Mouse (Mus musculus) embryonic facial prominence, embryonic 13.5 days (tissue): ENCODE results near the gene Enox1. TPM values are rescaled to one million over a fixed set of nuclear protein-coding genes. Genes with fewer than 3 reads are reported as not detected.
A peak's percentile ranks its signal among the peaks of the same experiment; 100 is the strongest.
"Not testable (repeated sequence)": the region's sequence is repeated elsewhere in the genome, so short reads cannot be mapped to it uniquely, and the experiment has no call there.

Experiments
- ATAC-seq: fragments of 200-750 bp; cut with Nextera tagmentation; 2 replicates; pipeline ENCODE4 v1.8.0; 2017; ENCODE audit warnings: low read depth; ENCODE audit not compliant: insufficient number of reproducible peaks, insufficient read depth, low FRiP score, low TSS enrichment
- H3K27ac ChIP-seq: fragments of 300-500 bp; sonication (generic); 2 replicates; pipeline ENCODE4 v1.5.1; 2015; ENCODE audit warnings: moderate library complexity, mild to moderate bottlenecking, inconsistent platforms
- H3K27me3 ChIP-seq: fragments of 300-500 bp; sonication (generic); 2 replicates; pipeline ENCODE4 v1.6.1; 2015; ENCODE audit warnings: mild to moderate bottlenecking, inconsistent platforms
- H3K36me3 ChIP-seq: fragments of 300-500 bp; sonication (generic); 2 replicates; pipeline ENCODE4 v1.6.1; 2015; ENCODE audit warnings: mild to moderate bottlenecking, inconsistent platforms
- H3K4me1 ChIP-seq: fragments of 300-500 bp; sonication (generic); 2 replicates; pipeline ENCODE4 v1.6.1; 2015; ENCODE audit warnings: inconsistent platforms
- H3K4me2 ChIP-seq: fragments of 300-500 bp; sonication (generic); 2 replicates; pipeline ENCODE4 v1.6.1; 2015; ENCODE audit warnings: moderate library complexity, mild to moderate bottlenecking, inconsistent platforms
- H3K4me3 ChIP-seq: fragments of 300-500 bp; sonication (generic); 2 replicates; pipeline ENCODE4 v1.5.1; 2015; ENCODE audit warnings: mild to moderate bottlenecking, inconsistent platforms
- H3K9ac ChIP-seq: fragments of 300-500 bp; sonication (generic); 2 replicates; pipeline ENCODE4 v1.6.1; 2015; ENCODE audit warnings: mild to moderate bottlenecking, inconsistent platforms
- H3K9me3 ChIP-seq: fragments of 300-500 bp; sonication (generic); 2 replicates; pipeline ENCODE4 v1.6.1; 2016; ENCODE audit warnings: inconsistent platforms
- WGBS: fragments of 180-500 bp; shearing (Covaris S2); methylation state at CpG from one replicate; pipeline ENCODE4 v1.1.7; 2015; ENCODE audit warnings: mixed read lengths; 5-methylcytosine and 5-hydroxymethylcytosine counted together
- polyA plus RNA-seq: library from polyadenylated mRNA; unstranded; fragments of >200 nt; fragmentation: Nextera tagmentation; extraction: Ambion mirVana; gene quantifications from 2 replicates; pipeline ENCODE4 v1.2.1, GENCODE M21; 2015

Gene Enox1
- 19.6 and 19.8 TPM in 2 replicates for polyA plus RNA-seq

GRCm38 (mm10) chr14:77156222-77156910 lies at the start of gene Enox1:
Enox1 (plus strand) TSS chr14:77156763.
- Histone ChIP-seq H3K9me3 (no peaks in the 10 kb centered on the region), H3K36me3 (no peaks in the 10 kb centered on the region), H3K4me1 (peaks cover 32% of the 10 kb centered on the region), H3K27me3 (peaks cover 20% of the 10 kb centered on the region), H3K4me2 (peak within 1 kb of the TSS; percentile 98), H3K9ac (peak within 1 kb of the TSS; percentile 82), H3K4me3 (peak within 1 kb of the TSS; percentile 84), H3K27ac (peak within 1 kb of the TSS; percentile 82)
- ATAC-seq: peak; percentile 77
- under 1% methylated on average over 72 of the region's 73 CpGs for WGBS

DNA sequence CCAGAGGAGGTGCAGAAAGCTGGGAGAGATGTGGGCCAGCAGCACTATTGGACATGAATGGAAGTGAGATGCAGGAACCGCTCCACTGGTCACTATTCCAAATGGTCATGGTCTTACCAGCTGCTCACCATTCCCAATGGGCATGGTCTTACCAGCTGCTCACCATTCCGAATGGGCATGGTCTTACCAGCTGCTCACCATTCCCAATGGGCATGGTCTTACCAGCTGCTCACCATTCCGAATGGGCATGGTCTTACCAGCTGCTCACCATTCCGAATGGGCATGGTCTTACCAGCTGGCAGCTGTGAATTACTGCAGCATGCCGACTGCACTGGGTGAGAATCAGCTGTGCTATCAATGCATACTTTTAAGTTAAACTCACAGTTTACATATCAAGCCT lies 45.9 kb upstream of the Enox1 start:
- H3K9me3 ChIP-seq, ATAC-seq, H3K27me3 ChIP-seq, H3K4me1 ChIP-seq, H3K36me3 ChIP-seq, H3K4me3 ChIP-seq, H3K9ac ChIP-seq, H3K27ac ChIP-seq, H3K4me2 ChIP-seq: not testable (repeated sequence)
- 87% methylated on average over 5 of the region's 5 CpGs for WGBS

GRCm38 (mm10) chr14:77130612-77131011 lies 26.0 kb upstream of the Enox1 start:
- Histone ChIP-seq H3K27ac (no peak overlapping the region), H3K9me3 (no peaks in the 10 kb centered on the region), H3K9ac (no peak overlapping the region), H3K27me3 (no peaks in the 10 kb centered on the region), H3K36me3 (no peaks in the 10 kb centered on the region), H3K4me1 (no peaks in the 10 kb centered on the region), H3K4me3 (no peak overlapping the region), H3K4me2 (no peak overlapping the region)
- WGBS: 89% methylated on average over 5 of the region's 5 CpGs
- no peak for ATAC-seq

- no peak overlapping the region for H3K4me2 ChIP-seq
- no peaks in the 10 kb centered on the region for H3K9me3 ChIP-seq
- H3K9ac ChIP-seq: no peak overlapping the region
- H3K4me3 ChIP-seq: no peak overlapping the region
- 0 out of 2 replicates have a peak, but pooled peaks cover 1% of the 10 kb centered on the region for H3K4me1 ChIP-seq
- H3K27me3 ChIP-seq: no peaks in the 10 kb centered on the region; the same call in 1 of the 2 replicates
- H3K36me3 ChIP-seq: no peaks in the 10 kb centered on the region
- ATAC-seq: no peak
- no peak overlapping the region for H3K27ac ChIP-seq
- 54% methylated on average over 6 of the region's 6 CpGs for WGBS
Observed at GRCm38 (mm10) chr14:77136936-77137335, 19.6 kb upstream of the Enox1 start.

GRCm38 (mm10) chr14:77141324-77142282 lies 15.0 kb upstream of the Enox1 start:
- H3K27ac ChIP-seq: no peak overlapping the region
- H3K4me2 ChIP-seq: 0 out of 2 replicates have a peak overlapping the region, but pooled peaks have one; percentile 16
- H3K27me3 ChIP-seq: no peaks in the 10 kb centered on the region; the same call in 1 of the 2 replicates
- no peaks in the 10 kb centered on the region for H3K9me3 ChIP-seq
- H3K9ac ChIP-seq: no peak overlapping the region
- H3K36me3 ChIP-seq: no peaks in the 10 kb centered on the region
- peak; percentile 72; the same call in 1 of the 2 replicates for ATAC-seq
- WGBS: 29% methylated on average over 17 of the region's 17 CpGs
- H3K4me1 ChIP-seq: 0 out of 2 replicates have a peak, but pooled peaks cover 3% of the 10 kb centered on the region
- H3K4me3 ChIP-seq: no peak overlapping the region

- 0 out of 2 replicates have a peak, but pooled peaks cover 3% of the 10 kb centered on the region for H3K4me1 ChIP-seq
- no peak overlapping the region for H3K9ac ChIP-seq
- no peaks in the 10 kb centered on the region for H3K9me3 ChIP-seq
- H3K4me2 ChIP-seq: no peak overlapping the region
- no peak overlapping the region for H3K4me3 ChIP-seq
- no peaks in the 10 kb centered on the region; the same call in 1 of the 2 replicates for H3K27me3 ChIP-seq
- no peak for ATAC-seq
- WGBS: 81% methylated on average over 4 of the region's 4 CpGs
- H3K36me3 ChIP-seq: no peaks in the 10 kb centered on the region
- H3K27ac ChIP-seq: no peak overlapping the region
Observed at GRCm38 (mm10) chr14:77145103-77145502, 11.5 kb upstream of the Enox1 start.

DNA sequence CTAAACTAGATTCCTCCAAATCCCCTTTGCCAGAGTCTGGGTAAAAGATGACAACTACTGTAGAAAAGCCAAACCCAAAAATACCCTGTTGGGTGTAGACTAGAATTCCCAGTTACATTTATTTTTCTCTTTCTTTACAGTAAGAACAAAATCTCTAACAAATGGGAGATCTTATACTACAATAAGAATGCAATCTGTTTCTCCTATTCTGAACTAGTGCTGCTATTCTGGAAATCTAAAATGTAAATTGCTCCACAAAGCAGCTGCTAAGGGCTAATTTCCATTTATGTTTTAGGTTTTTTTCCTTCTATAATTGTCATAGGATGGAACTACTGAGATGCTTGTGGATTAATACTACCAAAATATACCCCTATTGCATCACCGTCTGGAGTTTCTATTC lies 8.9 kb upstream of the Enox1 start:
- Histone ChIP-seq H3K36me3 (no peaks in the 10 kb centered on the region), H3K9ac (no peak overlapping the region), H3K27ac (no peak overlapping the region), H3K4me3 (no peak overlapping the region), H3K4me1 (peaks cover 4% of the 10 kb centered on the region; the same call in 1 of the 2 replicates), H3K4me2 (no peak overlapping the region), H3K9me3 (no peaks in the 10 kb centered on the region), H3K27me3 (no peaks in the 10 kb centered on the region)
- 91% methylated on average over 1 of the region's 1 CpGs for WGBS
- ATAC-seq: no peak

GRCm38 (mm10) chr14:77150556-77150955 lies 6.0 kb upstream of the Enox1 start:
- Histone ChIP-seq H3K27me3 (peaks cover 7% of the 10 kb centered on the region; the same call in 1 of the 2 replicates), H3K4me1 (peaks cover 19% of the 10 kb centered on the region), H3K9me3 (no peaks in the 10 kb centered on the region), H3K9ac (no peak overlapping the region), H3K36me3 (no peaks in the 10 kb centered on the region), H3K27ac (no peak overlapping the region), H3K4me3 (no peak overlapping the region), H3K4me2 (no peak overlapping the region)
- WGBS: 68% methylated on average over 6 of the region's 6 CpGs
- no peak for ATAC-seq

GRCm38 (mm10) chr14:77151431-77151830 lies 5.1 kb upstream of the Enox1 start:
- Histone ChIP-seq H3K4me3 (no peak overlapping the region), H3K9ac (no peak overlapping the region), H3K27me3 (peaks cover 9% of the 10 kb centered on the region; the same call in 1 of the 2 replicates), H3K4me1 (peaks cover 24% of the 10 kb centered on the region), H3K4me2 (no peak overlapping the region), H3K36me3 (no peaks in the 10 kb centered on the region), H3K27ac (no peak overlapping the region), H3K9me3 (no peaks in the 10 kb centered on the region)
- ATAC-seq: no peak
- WGBS: 71% methylated on average over 7 of the region's 7 CpGs

DNA sequence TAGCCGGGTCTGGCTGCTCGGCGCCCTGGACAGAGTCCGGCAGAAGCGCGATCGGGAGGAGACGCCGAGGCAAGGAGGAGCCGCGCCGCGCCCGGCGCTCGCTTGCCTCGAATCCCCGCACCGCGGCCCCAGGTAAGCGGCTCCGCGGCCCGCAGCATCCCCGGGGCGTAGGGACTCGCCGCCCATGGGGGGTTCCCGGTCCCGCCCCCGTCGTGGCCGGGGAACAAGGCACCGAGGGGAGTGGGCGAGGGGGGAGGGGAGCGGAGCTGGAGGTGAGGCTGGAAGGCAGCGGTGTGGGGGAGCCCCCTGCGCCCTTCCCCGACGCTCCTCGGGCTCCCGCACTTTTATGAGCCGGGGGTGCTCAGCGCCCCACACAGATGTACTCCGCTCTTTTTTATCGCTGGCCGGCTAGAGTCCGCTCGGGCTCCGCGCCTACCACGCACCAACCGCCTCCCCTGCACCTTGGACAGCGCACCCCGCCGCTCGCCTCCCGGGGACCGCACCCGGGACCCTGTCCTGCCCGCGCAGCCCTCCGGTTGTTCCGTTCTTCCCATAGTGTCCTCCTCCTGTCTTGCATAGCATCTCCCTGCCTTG lies 445 bp downstream of the Enox1 start:
- Histone ChIP-seq H3K27me3 (peaks cover 20% of the 10 kb centered on the region), H3K36me3 (no peaks in the 10 kb centered on the region), H3K9ac (peak overlapping the region; percentile 82), H3K9me3 (no peaks in the 10 kb centered on the region), H3K4me1 (peaks cover 30% of the 10 kb centered on the region), H3K27ac (peak overlapping the region; percentile 82), H3K4me3 (peak overlapping the region; percentile 84), H3K4me2 (peak overlapping the region; percentile 98)
- WGBS: 1% methylated on average over 59 of the region's 64 CpGs
- ATAC-seq: peak; percentile 61

- Histone ChIP-seq H3K9ac (peak overlapping the region; percentile 82), H3K27me3 (peaks cover 20% of the 10 kb centered on the region), H3K36me3 (no peaks in the 10 kb centered on the region), H3K4me3 (peak overlapping the region; percentile 84), H3K27ac (peak overlapping the region; percentile 82; the same call in 1 of the 2 replicates), H3K4me2 (peak overlapping the region; percentile 98), H3K4me1 (peaks cover 30% of the 10 kb centered on the region), H3K9me3 (no peaks in the 10 kb centered on the region)
- peak; percentile 85 for ATAC-seq
- 1% methylated on average over 31 of the region's 31 CpGs for WGBS
Observed at GRCm38 (mm10) chr14:77157505-77157911, 945 bp downstream of the Enox1 start.
